9 mouse cellular contexts compared by ENCODE assay signal in the genomic region with DNA sequence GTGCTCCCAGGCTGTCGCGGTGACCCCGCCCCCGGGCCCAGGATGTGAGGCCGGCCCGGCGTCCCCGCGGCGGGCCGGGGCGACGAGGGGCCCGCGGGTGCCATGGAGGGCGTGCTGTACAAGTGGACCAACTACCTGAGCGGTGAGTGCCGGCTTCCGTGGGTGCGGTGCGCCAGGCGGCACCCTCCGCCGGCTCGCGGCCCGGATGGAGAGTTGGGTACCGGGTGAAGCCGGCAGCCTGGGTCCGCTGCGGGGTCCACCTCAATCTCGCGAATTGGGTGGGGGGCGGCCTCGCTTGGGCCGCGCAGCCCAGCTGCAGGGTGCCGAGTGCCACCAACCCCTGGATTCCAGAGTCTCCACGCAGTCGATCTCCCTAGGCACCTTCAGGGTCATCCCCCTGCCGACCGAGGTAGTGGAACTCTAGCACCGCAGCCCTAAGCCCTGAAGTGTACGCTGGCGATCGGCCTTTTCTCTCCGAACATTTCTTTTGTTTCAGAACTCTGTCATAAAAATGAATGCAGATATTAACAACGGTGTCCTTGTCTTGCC. TPM values are rescaled to one million over a fixed set of nuclear protein-coding genes. Genes with fewer than 3 reads are reported as not detected.
DNase-seq lines count a peak whose midpoint lies in the region; ATAC-seq and TF ChIP-seq lines count a peak whose summit lies in the region.
"Had no signal": no experiment of that assay in that cellular context is flagged by ENCODE, and none has a peak within 500 bp of the region (broad histone marks: within the 10 kb centered on the region; RNA-seq: fewer than 3 reads in every experiment).

No protein-coding gene starts in this region.

- under 1% methylated on average over 48 of the region's 48 CpGs for WGBS in kidney, postnatal 0 days
- WGBS in bone marrow, adult 2 months: 1% methylated on average over 46 of the region's 48 CpGs
- 1% methylated on average over 48 of the region's 48 CpGs for WGBS in hindbrain, embryonic 15.5 days
- 1% methylated on average over 44 of the region's 48 CpGs for WGBS in midbrain, postnatal 0 days

- H3K4me2 ChIP-seq in kidney, postnatal 0 days (ENCODE audit: low read length): peak overlapping the region; percentile 94
- peak overlapping the region; percentile 70 for H3K4me2 ChIP-seq in hindbrain, embryonic 15.5 days
- peak overlapping the region; percentile 81 for H3K4me2 ChIP-seq in midbrain, postnatal 0 days (ENCODE audit: low read depth, low read length, poor library complexity, severe bottlenecking)

- H3K27me3 ChIP-seq in kidney, postnatal 0 days (ENCODE audit: insufficient read depth, low read length): no peaks in the 10 kb centered on the region
- H3K27me3 ChIP-seq in hindbrain, embryonic 15.5 days: no peaks in the 10 kb centered on the region
- no peaks in the 10 kb centered on the region for H3K27me3 ChIP-seq in midbrain, postnatal 0 days (ENCODE audit: insufficient read depth, low read length)

- peaks cover 23% of the 10 kb centered on the region; the same call in 1 of the 2 replicates for H3K4me1 ChIP-seq in kidney, postnatal 0 days (replicated peaks; ENCODE audit: insufficient read depth, low read length)
- no peaks in the 10 kb centered on the region for H3K4me1 ChIP-seq in bone marrow, adult 2 months (ENCODE audit: control insufficient read depth, insufficient read depth, low read length)
- peaks cover 43% of the 10 kb centered on the region for H3K4me1 ChIP-seq in hindbrain, embryonic 15.5 days (replicated peaks)
- no peaks in the 10 kb centered on the region for H3K4me1 ChIP-seq in midbrain, postnatal 0 days (ENCODE audit: insufficient read depth, low read length)

- peak overlapping the region; percentile 86 for H3K4me3 ChIP-seq in kidney, postnatal 0 days (replicated peaks; ENCODE audit: low read depth, low read length)
- peak overlapping the region; percentile 74 for H3K4me3 ChIP-seq in bone marrow, adult 2 months (replicated peaks; ENCODE audit: control insufficient read depth, low read depth, low read length)
- peak overlapping the region; percentile 83 for H3K4me3 ChIP-seq in hindbrain, embryonic 15.5 days
- H3K4me3 ChIP-seq in midbrain, postnatal 0 days (ENCODE audit: low read depth, low read length): peak overlapping the region; percentile 83

- peak overlapping the region; percentile 85 for H3K9ac ChIP-seq in kidney, postnatal 0 days (ENCODE audit: low read depth, low read length)
- H3K9ac ChIP-seq in hindbrain, embryonic 15.5 days: peak overlapping the region; percentile 75
- H3K9ac ChIP-seq in midbrain, postnatal 0 days (replicated peaks; ENCODE audit: low read length, poor library complexity, severe bottlenecking): peak overlapping the region; percentile 78

- DNase-seq in kidney, postnatal 0 days (ENCODE audit: low spot score): no peak
- DNase-seq in kidney, adult 8-10 months: no peak
- DNase-seq in midbrain, postnatal 0 days (ENCODE audit: low spot score): no peak
- no peak for DNase-seq in thymus, postnatal 0 days (ENCODE audit: low spot score)
- no peak for DNase-seq in spleen, postnatal 36 days (ENCODE audit: low spot score in 2 of 2)
- no peak for DNase-seq in MN1 (ENCODE audit: low spot score)

- H3K27ac ChIP-seq in kidney, postnatal 0 days: peak overlapping the region; percentile 85
- H3K27ac ChIP-seq in bone marrow, adult 2 months (ENCODE audit: control insufficient read depth, insufficient read depth, low read depth, low read length, poor library complexity): peak overlapping the region; percentile 27; the same call in 1 of the 2 replicates
- H3K27ac ChIP-seq in hindbrain, embryonic 15.5 days (replicated peaks): peak overlapping the region; percentile 78
- H3K27ac ChIP-seq in midbrain, postnatal 0 days (ENCODE audit: low read depth, low read length): peak overlapping the region; percentile 34

- no peak for TF ChIP-seq CTCF in kidney, postnatal 0 days (IDR thresholded peaks at IDR 0.05; ENCODE audit: low read depth)
- TF ChIP-seq CTCF in bone marrow, adult 2 months (IDR thresholded peaks at IDR 0.05; ENCODE audit: control insufficient read depth, insufficient read depth, low read length): no peak
- no peak for TF ChIP-seq CTCF in midbrain, postnatal 0 days (IDR thresholded peaks at IDR 0.05)

- ATAC-seq in kidney, postnatal 0 days (replicated peaks; ENCODE audit: low FRiP score, low read depth): no peak
- ATAC-seq in hindbrain, embryonic 15.5 days (ENCODE audit: low FRiP score, low read depth): no peak; the same call in 1 of the 2 replicates
- no peak for ATAC-seq in midbrain, postnatal 0 days (ENCODE audit: low FRiP score)

- H3K36me3 ChIP-seq in kidney, postnatal 0 days (ENCODE audit: insufficient read depth, low read length): no peaks in the 10 kb centered on the region
- no peaks in the 10 kb centered on the region for H3K36me3 ChIP-seq in hindbrain, embryonic 15.5 days
- no peaks in the 10 kb centered on the region for H3K36me3 ChIP-seq in midbrain, postnatal 0 days (ENCODE audit: insufficient read depth, low read length)

- no peak for TF ChIP-seq POLR2A in bone marrow, adult 2 months (IDR thresholded peaks at IDR 0.05; ENCODE audit: borderline replicate concordance, control insufficient read depth, low read depth, low read length)

- H3K9me3 ChIP-seq in kidney, postnatal 0 days (replicated peaks; ENCODE audit: low read length): no peaks in the 10 kb centered on the region
- H3K9me3 ChIP-seq in hindbrain, embryonic 15.5 days: no peaks in the 10 kb centered on the region
- no peaks in the 10 kb centered on the region for H3K9me3 ChIP-seq in midbrain, postnatal 0 days (ENCODE audit: low read length)

RNA-seq across cellular contexts. Expression of a gene that starts 0.5 kb away (rescaled TPM):
- polyA plus RNA-seq in kidney, postnatal 0 days (2015; fragmentation: Nextera tagmentation; extraction: Ambion mirVana): 9.5 and 9.8 TPM in 2 replicates
- polyA plus RNA-seq in bone marrow, adult 2 months (2011; ENCODE audit: insufficient read depth, insufficient read length, low replicate concordance, missing spikeins): 0.93 and 2.0 TPM in 2 replicates
- 7.9 TPM in 2 replicates for polyA plus RNA-seq in hindbrain, embryonic 15.5 days (2015; fragmentation: Nextera tagmentation; extraction: Ambion mirVana)
- total RNA-seq in midbrain, postnatal 0 days (2014; rRNA removed): 14.9 and 17.0 TPM in 2 replicates
- 4.8 and 5.2 TPM in 2 replicates for polyA plus RNA-seq in midbrain, postnatal 0 days (2015; fragmentation: Nextera tagmentation; extraction: Ambion mirVana)
- 1.7 TPM in 2 replicates for polyA plus RNA-seq in thymus, postnatal 0 days (2015; fragmentation: Nextera tagmentation; extraction: Ambion mirVana)

RNA-seq across cellular contexts. Expression of a gene that starts 1.7 kb away (rescaled TPM):
- polyA plus RNA-seq in kidney, postnatal 0 days (2015; fragmentation: Nextera tagmentation; extraction: Ambion mirVana): 19.8 and 20.8 TPM in 2 replicates
- polyA plus RNA-seq in bone marrow, adult 2 months (2011; ENCODE audit: insufficient read depth, insufficient read length, low replicate concordance, missing spikeins): 1.8 TPM in 1 of 2 replicates, not detected in the other
- 9.2 and 9.8 TPM in 2 replicates for polyA plus RNA-seq in hindbrain, embryonic 15.5 days (2015; fragmentation: Nextera tagmentation; extraction: Ambion mirVana)
- total RNA-seq in midbrain, postnatal 0 days (2014; rRNA removed): 5.6 and 8.2 TPM in 2 replicates
- polyA plus RNA-seq in midbrain, postnatal 0 days (2015; fragmentation: Nextera tagmentation; extraction: Ambion mirVana): 5.4 and 6.4 TPM in 2 replicates
- polyA plus RNA-seq in thymus, postnatal 0 days (2015; fragmentation: Nextera tagmentation; extraction: Ambion mirVana): 2.7 and 3.7 TPM in 2 replicates

RNA-seq across cellular contexts. Expression of a gene that starts 29.1 kb away (rescaled TPM):
- polyA plus RNA-seq in kidney, postnatal 0 days (2015; fragmentation: Nextera tagmentation; extraction: Ambion mirVana): 7.0 and 8.2 TPM in 2 replicates
- polyA plus RNA-seq in bone marrow, adult 2 months (2011; ENCODE audit: insufficient read depth, insufficient read length, low replicate concordance, missing spikeins): 1.0 and 1.3 TPM in 2 replicates
- 100 and 106 TPM in 2 replicates for polyA plus RNA-seq in hindbrain, embryonic 15.5 days (2015; fragmentation: Nextera tagmentation; extraction: Ambion mirVana)
- 127 and 136 TPM in 2 replicates for total RNA-seq in midbrain, postnatal 0 days (2014; rRNA removed)
- 96.8 and 113 TPM in 2 replicates for polyA plus RNA-seq in midbrain, postnatal 0 days (2015; fragmentation: Nextera tagmentation; extraction: Ambion mirVana)
- 0.94 and 0.98 TPM in 2 replicates for polyA plus RNA-seq in thymus, postnatal 0 days (2015; fragmentation: Nextera tagmentation; extraction: Ambion mirVana)
- total RNA-seq: common myeloid progenitor, adult 5-6 weeks had no signal

Comparison
In these comparisons a context has a peak if more than half of its experiments do, and no peak if none do; other contexts are left out.
1. H3K27ac ChIP-seq: peak in every context shown above with its lines; median percentile 85 in kidney, postnatal 0 days; 78 in hindbrain, embryonic 15.5 days; 34 in midbrain, postnatal 0 days; 27 in bone marrow, adult 2 months.
2. RNA of a gene that starts 29.1 kb away (polyA plus RNA-seq): 96.8 to 113 TPM in midbrain, postnatal 0 days and 100 to 106 TPM in hindbrain, embryonic 15.5 days; 7.0 to 8.2 TPM in kidney, postnatal 0 days, 1.0 to 1.3 TPM in bone marrow, adult 2 months and 0.94 to 0.98 TPM in thymus, postnatal 0 days; every median in the first group is over 10 times any median in the second.
3. Peak in every context shown above with its lines, with median percentiles within 50 percentile points of each other: H3K4me2 ChIP-seq, H3K4me3 ChIP-seq and H3K9ac ChIP-seq.